17 mouse cellular contexts compared by ENCODE assay signal in the genomic region with DNA sequence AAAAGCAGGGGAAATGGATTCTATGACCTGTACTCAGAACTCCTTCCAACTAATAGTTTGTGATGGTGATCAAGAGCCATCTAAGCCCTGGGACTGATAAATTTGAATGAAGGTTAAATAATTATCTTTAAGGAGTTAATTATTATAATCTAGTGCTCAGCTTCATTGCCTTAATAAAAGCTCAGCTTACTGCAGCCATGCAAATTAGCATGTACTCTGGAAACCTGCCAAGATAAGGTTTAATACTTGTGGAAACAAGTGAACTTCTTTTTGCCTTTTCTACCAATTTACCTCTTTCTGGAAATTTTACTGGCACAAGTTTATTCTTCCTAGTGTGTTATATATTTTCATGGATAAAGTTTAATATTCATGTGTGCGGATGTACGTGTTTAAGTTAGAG.
"Had no signal": no experiment of that assay in that cellular context is flagged by ENCODE, and none has a peak within 500 bp of the region (broad histone marks: within the 10 kb centered on the region; RNA-seq: fewer than 3 reads in every experiment).

No protein-coding gene starts in this region.

- H3K36me3 ChIP-seq: kidney, embryonic 15.5 days; liver, embryonic 13.5 days; midbrain, embryonic 13.5 days; neural tube, embryonic 13.5 days; stomach, embryonic 15.5 days had no signal

- ATAC-seq: intestine, embryonic 16.5 days; midbrain, embryonic 13.5 days had no signal

- DNase-seq: kidney, postnatal 25 days; layer of hippocampus, postnatal 36 days; liver, embryonic 13.5 days; lung, adult 2 months; lung, postnatal 14 days; lung, postnatal 4 days; retina, postnatal 1 day; right cerebral cortex, postnatal 25 days; spleen, adult 18-20 months; thymus, postnatal 25 days had no signal

- H3K27me3 ChIP-seq: kidney, embryonic 15.5 days; liver, embryonic 13.5 days; midbrain, embryonic 13.5 days; neural tube, embryonic 13.5 days; stomach, embryonic 15.5 days had no signal

- H3K4me1 ChIP-seq: kidney, embryonic 15.5 days; liver, embryonic 13.5 days; midbrain, embryonic 13.5 days; neural tube, embryonic 13.5 days; stomach, embryonic 15.5 days had no signal

- H3K9ac ChIP-seq: kidney, embryonic 15.5 days; liver, embryonic 13.5 days; midbrain, embryonic 13.5 days; neural tube, embryonic 13.5 days; stomach, embryonic 15.5 days had no signal

- H3K4me2 ChIP-seq: kidney, embryonic 15.5 days; liver, embryonic 13.5 days; midbrain, embryonic 13.5 days; neural tube, embryonic 13.5 days; stomach, embryonic 15.5 days had no signal

- H3K9me3 ChIP-seq: kidney, embryonic 15.5 days; liver, embryonic 13.5 days; midbrain, embryonic 13.5 days; neural tube, embryonic 13.5 days; stomach, embryonic 15.5 days had no signal

- H3K27ac ChIP-seq: kidney, embryonic 15.5 days; left cerebral cortex, adult 2 months; liver, embryonic 13.5 days; midbrain, embryonic 13.5 days; neural tube, embryonic 13.5 days; stomach, embryonic 15.5 days had no signal

- H3K4me3 ChIP-seq: kidney, embryonic 15.5 days; left cerebral cortex, adult 2 months; liver, embryonic 13.5 days; midbrain, embryonic 13.5 days; myocyte; neural tube, embryonic 13.5 days; stomach, embryonic 15.5 days had no signal
